Mouse (Mus musculus) kidney, adult 11 months (tissue): Measurements from ENCODE around the gene Krt222.
"Not testable (repeated sequence)": the region's sequence is repeated elsewhere in the genome, so short reads cannot be mapped to it uniquely, and the experiment has no call there.

Source experiments
- DNase-seq: peaks from one replicate; pipeline ENCODE4 v3.0.0; 2022

The Krt222 gene

GRCm38 (mm10) chr11:99243820-99244374 lies at the start of gene Krt222:
TSS of gene Krt222 (minus strand) at chr11:99244085.
- no peak for DNase-seq

GRCm38 (mm10) chr11:99292846-99293245 lies 49.0 kb upstream of the Krt222 start:
- DNase-seq = peak; percentile 7

- no peak for DNase-seq
Measured at GRCm38 (mm10) chr11:99284833-99285312, 41.0 kb upstream of the Krt222 start, which contains the start of gene Krt24. TSS of gene Krt24 (minus strand) at chr11:99285262.

- DNase-seq = no peak
Measured at GRCm38 (mm10) chr11:99284011-99284410, 40.1 kb upstream of the Krt222 start.

GRCm38 (mm10) chr11:99283334-99283733 lies 39.4 kb upstream of the Krt222 start:
- no peak for DNase-seq

- no peak for DNase-seq
Measured at GRCm38 (mm10) chr11:99281116-99281515, 37.2 kb upstream of the Krt222 start.

- DNase-seq = no peak
Measured at GRCm38 (mm10) chr11:99279986-99280385, 36.1 kb upstream of the Krt222 start.

- no peak for DNase-seq
Measured at GRCm38 (mm10) chr11:99276786-99277185, 32.9 kb upstream of the Krt222 start.

- no peak for DNase-seq
Measured at GRCm38 (mm10) chr11:99275624-99276023, 31.7 kb upstream of the Krt222 start.

- no peak for DNase-seq
Measured at GRCm38 (mm10) chr11:99272721-99273120, 28.8 kb upstream of the Krt222 start.

GRCm38 (mm10) chr11:99269192-99269591 lies 25.3 kb upstream of the Krt222 start:
- DNase-seq = no peak

- DNase-seq = peak; percentile 26
Measured at GRCm38 (mm10) chr11:99265796-99266195, 21.9 kb upstream of the Krt222 start.

GRCm38 (mm10) chr11:99265220-99265619 lies 21.3 kb upstream of the Krt222 start:
- DNase-seq = no peak

- no peak for DNase-seq
Measured at GRCm38 (mm10) chr11:99256213-99256612, 12.3 kb upstream of the Krt222 start.

- DNase-seq = no peak
Measured at GRCm38 (mm10) chr11:99255316-99255715, 11.4 kb upstream of the Krt222 start.

GRCm38 (mm10) chr11:99253893-99254292 lies 10.0 kb upstream of the Krt222 start:
- DNase-seq = no peak

- no peak for DNase-seq
Measured at GRCm38 (mm10) chr11:99252671-99253070, 8.8 kb upstream of the Krt222 start.

- DNase-seq = no peak
Measured at GRCm38 (mm10) chr11:99250666-99251065, 6.8 kb upstream of the Krt222 start.

- no peak for DNase-seq
Measured at GRCm38 (mm10) chr11:99250241-99250640, 6.4 kb upstream of the Krt222 start.

GRCm38 (mm10) chr11:99249115-99249514 lies 5.2 kb upstream of the Krt222 start:
- no peak for DNase-seq

- no peak for DNase-seq
Measured at GRCm38 (mm10) chr11:99247916-99248315, 4.0 kb upstream of the Krt222 start.

GRCm38 (mm10) chr11:99244519-99244918 lies 634 bp upstream of the Krt222 start:
- not testable (repeated sequence) for DNase-seq

- no peak for DNase-seq
Measured at GRCm38 (mm10) chr11:99243200-99243819, 575 bp downstream of the Krt222 start.

GRCm38 (mm10) chr11:99242056-99242455 lies 1.8 kb downstream of the Krt222 start:
- DNase-seq = no peak

- no peak for DNase-seq
Measured at GRCm38 (mm10) chr11:99238468-99238867, 5.4 kb downstream of the Krt222 start.
